8 mouse cellular contexts compared by ENCODE assay signal in the genomic region with DNA sequence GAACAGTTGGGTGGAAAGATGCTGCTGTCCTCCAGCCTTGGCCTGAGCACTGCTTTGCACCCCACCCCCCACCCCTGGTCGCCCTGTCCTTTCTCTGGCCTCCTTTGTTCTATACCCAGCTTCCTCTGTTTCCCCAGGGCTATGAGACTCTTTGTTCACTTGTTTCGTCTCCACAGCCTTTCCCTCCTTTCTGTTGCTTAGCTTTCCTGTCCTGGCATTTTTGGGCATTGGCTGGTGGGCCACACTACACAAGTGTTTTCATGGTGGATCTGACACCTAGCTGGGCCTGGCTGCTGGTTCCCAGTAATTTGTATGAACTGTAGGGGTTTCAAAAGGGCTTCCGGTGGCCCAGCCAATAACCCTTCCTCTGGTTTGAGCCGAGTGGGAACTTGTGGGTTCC. TPM values are rescaled to one million over a fixed set of nuclear protein-coding genes. Genes with fewer than 3 reads are reported as not detected.
DNase-seq lines count a peak whose midpoint lies in the region; ATAC-seq and TF ChIP-seq lines count a peak whose summit lies in the region.

No protein-coding gene starts in this region.

- DNase-seq in heart, postnatal 0 days (ENCODE audit: low spot score) = no peak
- no peak for DNase-seq in heart, postnatal 25 days (ENCODE audit: low spot score)
- no peak for DNase-seq in adrenal gland, postnatal 25 days
- DNase-seq in adrenal gland, postnatal 36 days = no peak
- DNase-seq in ovary, postnatal 14 days (ENCODE audit: low spot score) = no peak

- no peak overlapping the region; the same call in 1 of the 2 replicates for H3K27ac ChIP-seq in heart, postnatal 0 days (ENCODE audit: low read depth)
- H3K27ac ChIP-seq in bone marrow, adult 2 months (ENCODE audit: control insufficient read depth, insufficient read depth, low read depth, low read length, poor library complexity) = peak overlapping the region; percentile 28; the same call in 1 of the 2 replicates
- H3K27ac ChIP-seq in hindbrain, embryonic 12.5 days = peak overlapping the region; percentile 100
- peak overlapping the region; percentile 100 for H3K27ac ChIP-seq in midbrain, embryonic 13.5 days

- peaks cover 51% of the 10 kb centered on the region for H3K36me3 ChIP-seq in heart, postnatal 0 days (replicated peaks; ENCODE audit: control insufficient read depth, insufficient read depth, low read length)
- peaks cover 44% of the 10 kb centered on the region for H3K36me3 ChIP-seq in hindbrain, embryonic 12.5 days
- H3K36me3 ChIP-seq in midbrain, embryonic 13.5 days = peaks cover 49% of the 10 kb centered on the region

- no peaks in the 10 kb centered on the region for H3K9me3 ChIP-seq in heart, postnatal 0 days (replicated peaks; ENCODE audit: control insufficient read depth, low read length)
- H3K9me3 ChIP-seq in hindbrain, embryonic 12.5 days (replicated peaks) = no peaks in the 10 kb centered on the region
- no peaks in the 10 kb centered on the region for H3K9me3 ChIP-seq in midbrain, embryonic 13.5 days

- peak overlapping the region; percentile 69; the same call in 1 of the 2 replicates for H3K9ac ChIP-seq in heart, postnatal 0 days (replicated peaks; ENCODE audit: low read depth, low read length)
- H3K9ac ChIP-seq in hindbrain, embryonic 12.5 days = peak overlapping the region; percentile 96
- H3K9ac ChIP-seq in midbrain, embryonic 13.5 days (replicated peaks) = peak overlapping the region; percentile 97

- H3K27me3 ChIP-seq in heart, postnatal 0 days (ENCODE audit: control insufficient read depth, insufficient read depth, low read length) = no peaks in the 10 kb centered on the region
- no peaks in the 10 kb centered on the region for H3K27me3 ChIP-seq in hindbrain, embryonic 12.5 days
- H3K27me3 ChIP-seq in midbrain, embryonic 13.5 days = no peaks in the 10 kb centered on the region

- peaks cover 31% of the 10 kb centered on the region for H3K4me1 ChIP-seq in heart, postnatal 0 days (ENCODE audit: control insufficient read depth, insufficient read depth)
- H3K4me1 ChIP-seq in bone marrow, adult 2 months (ENCODE audit: control insufficient read depth, insufficient read depth, low read length) = peaks cover 5% of the 10 kb centered on the region
- peaks cover 52% of the 10 kb centered on the region for H3K4me1 ChIP-seq in hindbrain, embryonic 12.5 days
- peaks cover 55% of the 10 kb centered on the region for H3K4me1 ChIP-seq in midbrain, embryonic 13.5 days (replicated peaks)

- no peak for TF ChIP-seq CTCF in heart, postnatal 0 days (IDR thresholded peaks at IDR 0.05; ENCODE audit: low read depth)
- no peak for TF ChIP-seq CTCF in bone marrow, adult 2 months (IDR thresholded peaks at IDR 0.05; ENCODE audit: control insufficient read depth, insufficient read depth, low read length)

- no peak for TF ChIP-seq EP300 in heart, postnatal 0 days (IDR thresholded peaks at IDR 0.05; ENCODE audit: low read depth)

- WGBS in heart, postnatal 0 days = 64% methylated on average over 4 of the region's 4 CpGs
- WGBS in bone marrow, adult 2 months = 10% methylated on average over 4 of the region's 4 CpGs
- WGBS in hindbrain, embryonic 12.5 days = 13% methylated on average over 4 of the region's 4 CpGs
- 15% methylated on average over 4 of the region's 4 CpGs for WGBS in midbrain, embryonic 13.5 days

- H3K4me2 ChIP-seq in heart, postnatal 0 days (ENCODE audit: low read depth, low read length) = peak overlapping the region; percentile 97
- peak overlapping the region; percentile 99 for H3K4me2 ChIP-seq in hindbrain, embryonic 12.5 days (replicated peaks)
- H3K4me2 ChIP-seq in midbrain, embryonic 13.5 days (replicated peaks) = peak overlapping the region; percentile 89

- ATAC-seq in heart, postnatal 0 days (ENCODE audit: insufficient read depth, low read depth) = no peak
- ATAC-seq in hindbrain, embryonic 12.5 days (ENCODE audit: low FRiP score) = no peak
- ATAC-seq in midbrain, embryonic 13.5 days = no peak

- no peak for TF ChIP-seq POLR2A in bone marrow, adult 2 months (IDR thresholded peaks at IDR 0.05; ENCODE audit: borderline replicate concordance, control insufficient read depth, low read depth, low read length)

- intact Hi-C loops in heart, postnatal 25 days (cut with DNase I) = no loop called here

- peak overlapping the region; percentile 68; the same call in 1 of the 2 replicates for H3K4me3 ChIP-seq in heart, postnatal 0 days (ENCODE audit: low read depth, low read length)
- peak overlapping the region; percentile 11 for H3K4me3 ChIP-seq in bone marrow, adult 2 months (replicated peaks; ENCODE audit: control insufficient read depth, low read depth, low read length)
- peak overlapping the region; percentile 92 for H3K4me3 ChIP-seq in hindbrain, embryonic 12.5 days
- peak overlapping the region; percentile 89 for H3K4me3 ChIP-seq in midbrain, embryonic 13.5 days (replicated peaks)

RNA-seq across cellular contexts. Expression of a gene that starts 4.7 kb away (rescaled TPM):
- 35.6 and 56.8 TPM in 2 replicates for total RNA-seq in heart, postnatal 0 days (2014; rRNA removed; ENCODE audit: low replicate concordance)
- polyA plus RNA-seq in heart, postnatal 0 days (2015; fragmentation: Nextera tagmentation; extraction: Ambion mirVana) = 13.1 and 14.0 TPM in 2 replicates
- 10 to 100 TPM; 25.6 to 26.4 TPM for total RNA-seq in heart, postnatal 25 days (2021)
- 33.6 and 53.9 TPM in 2 replicates for polyA plus RNA-seq in bone marrow, adult 2 months (2011; ENCODE audit: insufficient read depth, insufficient read length, low replicate concordance, missing spikeins)
- 115 and 119 TPM in 2 replicates for polyA plus RNA-seq in hindbrain, embryonic 12.5 days (2016; fragmentation: Nextera tagmentation; extraction: Ambion mirVana)
- polyA plus RNA-seq in midbrain, embryonic 13.5 days (2015; fragmentation: Nextera tagmentation; extraction: Ambion mirVana) = 94.6 and 106 TPM in 2 replicates
- total RNA-seq in adrenal gland, postnatal 25 days (2021) = 33.2 and 51.0 TPM in 2 replicates
- total RNA-seq in adrenal gland, postnatal 36 days (2021) = 10 to 100 TPM; 25.5 to 37.1 TPM

RNA-seq across cellular contexts. Expression of a gene that starts 27.1 kb away (rescaled TPM):
- total RNA-seq in heart, postnatal 0 days (2014; rRNA removed; ENCODE audit: low replicate concordance) = 52.8 and 55.1 TPM in 2 replicates
- polyA plus RNA-seq in heart, postnatal 0 days (2015; fragmentation: Nextera tagmentation; extraction: Ambion mirVana) = 128 and 134 TPM in 2 replicates
- 10 to 100 TPM; 58.0 to 65.0 TPM for total RNA-seq in heart, postnatal 25 days (2021)
- polyA plus RNA-seq in bone marrow, adult 2 months (2011; ENCODE audit: insufficient read depth, insufficient read length, low replicate concordance, missing spikeins) = 50.8 and 78.5 TPM in 2 replicates
- 240 and 245 TPM in 2 replicates for polyA plus RNA-seq in hindbrain, embryonic 12.5 days (2016; fragmentation: Nextera tagmentation; extraction: Ambion mirVana)
- polyA plus RNA-seq in midbrain, embryonic 13.5 days (2015; fragmentation: Nextera tagmentation; extraction: Ambion mirVana) = 261 and 285 TPM in 2 replicates
- total RNA-seq in adrenal gland, postnatal 25 days (2021) = 90.8 and 117 TPM in 2 replicates
- total RNA-seq in adrenal gland, postnatal 36 days (2021) = 100 to 1,000 TPM; 100 to 113 TPM

RNA-seq across cellular contexts. Expression of a gene that starts 36.8 kb away (rescaled TPM):
- 22.3 and 57.6 TPM in 2 replicates for total RNA-seq in heart, postnatal 0 days (2014; rRNA removed; ENCODE audit: low replicate concordance)
- 44.7 and 65.9 TPM in 2 replicates for polyA plus RNA-seq in heart, postnatal 0 days (2015; fragmentation: Nextera tagmentation; extraction: Ambion mirVana)
- 10 to 100 TPM; 39.4 to 42.4 TPM for total RNA-seq in heart, postnatal 25 days (2021)
- 11.6 and 29.7 TPM in 2 replicates for polyA plus RNA-seq in bone marrow, adult 2 months (2011; ENCODE audit: insufficient read depth, insufficient read length, low replicate concordance, missing spikeins)
- polyA plus RNA-seq in hindbrain, embryonic 12.5 days (2016; fragmentation: Nextera tagmentation; extraction: Ambion mirVana) = 19.9 and 22.0 TPM in 2 replicates
- polyA plus RNA-seq in midbrain, embryonic 13.5 days (2015; fragmentation: Nextera tagmentation; extraction: Ambion mirVana) = 24.2 and 25.1 TPM in 2 replicates
- 13.1 and 18.5 TPM in 2 replicates for total RNA-seq in adrenal gland, postnatal 25 days (2021)
- total RNA-seq in adrenal gland, postnatal 36 days (2021) = 10 to 100 TPM in 1 of 2 experiments, 1 to 10 TPM in 1; 8.0 to 12.7 TPM

Comparison
In these comparisons a context has a peak if more than half of its experiments do, and no peak if none do; other contexts are left out.
1. H3K4me3 ChIP-seq: peak in every context shown above with its lines; median percentile 92 in hindbrain, embryonic 12.5 days; 89 in midbrain, embryonic 13.5 days; 68 in heart, postnatal 0 days; 11 in bone marrow, adult 2 months.